Mouse (Mus musculus): ENCODE results near the gene Zdhhc6.
A peak's percentile ranks its signal among the peaks of the same experiment; 100 is the strongest.

The Zdhhc6 gene

GRCm38 (mm10) chr19:55315452-55316108 is at the start of gene Zdhhc6:
TSS of gene Zdhhc6 (minus strand) at chr19:55316032.
- peak; percentile 82 for DNase-seq

- DNase-seq: peak; percentile 77
These were observed 46.8 kb upstream of the Zdhhc6 start for GRCm38 (mm10) chr19:55362606-55363005.

GRCm38 (mm10) chr19:55350673-55351378 is 35.0 kb upstream of the Zdhhc6 start:
- DNase-seq: no peak

- DNase-seq: no peak
These were observed 32.4 kb upstream of the Zdhhc6 start for GRCm38 (mm10) chr19:55348187-55348586.

GRCm38 (mm10) chr19:55343274-55343673 is 27.4 kb upstream of the Zdhhc6 start:
- no peak for DNase-seq

GRCm38 (mm10) chr19:55342423-55342822 is 26.6 kb upstream of the Zdhhc6 start:
- no peak for DNase-seq

GRCm38 (mm10) chr19:55341377-55341776 is 25.5 kb upstream of the Zdhhc6 start:
- no peak for DNase-seq

GRCm38 (mm10) chr19:55340521-55340920 is 24.7 kb upstream of the Zdhhc6 start:
- no peak for DNase-seq

- DNase-seq: peak; percentile 34
These were observed 21.8 kb upstream of the Zdhhc6 start for GRCm38 (mm10) chr19:55337664-55338063.

- no peak for DNase-seq
These were observed 21.2 kb upstream of the Zdhhc6 start for GRCm38 (mm10) chr19:55337066-55337465.

- no peak for DNase-seq
These were observed 20.6 kb upstream of the Zdhhc6 start for GRCm38 (mm10) chr19:55336441-55336840.

- DNase-seq: no peak
These were observed 20.0 kb upstream of the Zdhhc6 start for GRCm38 (mm10) chr19:55335881-55336280.

GRCm38 (mm10) chr19:55332641-55333268 is 16.9 kb upstream of the Zdhhc6 start:
- DNase-seq: peak; percentile 76

- DNase-seq: no peak
These were observed 15.9 kb upstream of the Zdhhc6 start for GRCm38 (mm10) chr19:55331776-55332175.

GRCm38 (mm10) chr19:55327510-55327909 is 11.7 kb upstream of the Zdhhc6 start:
- DNase-seq: no peak

GRCm38 (mm10) chr19:55322604-55323003 is 6.8 kb upstream of the Zdhhc6 start:
- no peak for DNase-seq

GRCm38 (mm10) chr19:55319521-55319920 is 3.7 kb upstream of the Zdhhc6 start:
- DNase-seq: no peak

GRCm38 (mm10) chr19:55319036-55319435 is 3.2 kb upstream of the Zdhhc6 start:
- no peak for DNase-seq

- DNase-seq: no peak
These were observed 1.1 kb upstream of the Zdhhc6 start for GRCm38 (mm10) chr19:55316901-55317300.

- peak; percentile 89 for DNase-seq
These were observed 380 bp upstream of the Zdhhc6 start, which contains the start of gene Vti1a for GRCm38 (mm10) chr19:55316109-55316714. TSS of gene Vti1a (plus strand) at chr19:55316295.

- no peak for DNase-seq
These were observed 2.2 kb downstream of the Zdhhc6 start for GRCm38 (mm10) chr19:55313649-55314048.

GRCm38 (mm10) chr19:55311874-55312273 is 4.0 kb downstream of the Zdhhc6 start:
- DNase-seq: no peak

- no peak for DNase-seq
These were observed 10.8 kb downstream of the Zdhhc6 start for GRCm38 (mm10) chr19:55305024-55305423.

Measured in right cerebral cortex, adult 18-20 months (tissue).